Mouse (Mus musculus): Measurements from ENCODE around the gene Mst1r.

Mst1r gene

GRCm38 (mm10) chr9:107906252-107906966 lies at the start of gene Mst1r:
Gene Mst1r, plus strand, starts transcription at chr9:107906873.
- DNase-seq (ENCODE audit: inconsistent ontology term) = peak; percentile 53

- no peak for DNase-seq (ENCODE audit: inconsistent ontology term)
Observed at GRCm38 (mm10) chr9:107858343-107858742, 48.3 kb upstream of the Mst1r start.

- DNase-seq (ENCODE audit: inconsistent ontology term) = no peak
Observed at GRCm38 (mm10) chr9:107864493-107864892, 42.2 kb upstream of the Mst1r start.

- no peak for DNase-seq (ENCODE audit: inconsistent ontology term)
Observed at GRCm38 (mm10) chr9:107866081-107866480, 40.6 kb upstream of the Mst1r start.

GRCm38 (mm10) chr9:107872350-107873098 lies 34.1 kb upstream of the Mst1r start:
- DNase-seq (ENCODE audit: inconsistent ontology term) = peak; percentile 96

- DNase-seq (ENCODE audit: inconsistent ontology term) = no peak
Observed at GRCm38 (mm10) chr9:107873137-107873536, 33.5 kb upstream of the Mst1r start, which contains the start of gene Rbm6. Gene Rbm6, minus strand, starts transcription at chr9:107873237.

- DNase-seq (ENCODE audit: inconsistent ontology term) = no peak
Observed at GRCm38 (mm10) chr9:107880411-107880810, 26.3 kb upstream of the Mst1r start.

GRCm38 (mm10) chr9:107887804-107888266 lies 18.8 kb upstream of the Mst1r start, which contains the start of gene Mon1a:
Gene Mon1a, plus strand, starts transcription at chr9:107888151.
- peak; percentile 89 for DNase-seq (ENCODE audit: inconsistent ontology term)

- DNase-seq (ENCODE audit: inconsistent ontology term) = peak; percentile 77
Observed at GRCm38 (mm10) chr9:107888267-107888850, 18.3 kb upstream of the Mst1r start.

- DNase-seq (ENCODE audit: inconsistent ontology term) = no peak
Observed at GRCm38 (mm10) chr9:107890260-107890659, 16.4 kb upstream of the Mst1r start.

- no peak for DNase-seq (ENCODE audit: inconsistent ontology term)
Observed at GRCm38 (mm10) chr9:107891023-107891422, 15.7 kb upstream of the Mst1r start.

- no peak for DNase-seq (ENCODE audit: inconsistent ontology term)
Observed at GRCm38 (mm10) chr9:107898563-107898962, 8.1 kb upstream of the Mst1r start.

- DNase-seq (ENCODE audit: inconsistent ontology term) = no peak
Observed at GRCm38 (mm10) chr9:107899855-107900254, 6.8 kb upstream of the Mst1r start.

GRCm38 (mm10) chr9:107900840-107901626 lies 5.6 kb upstream of the Mst1r start:
- DNase-seq (ENCODE audit: inconsistent ontology term) = peak; percentile 68

- DNase-seq (ENCODE audit: inconsistent ontology term) = no peak
Observed at GRCm38 (mm10) chr9:107901627-107901914, 5.1 kb upstream of the Mst1r start.

GRCm38 (mm10) chr9:107904726-107905125 lies 1.9 kb upstream of the Mst1r start:
- peak; percentile 71 for DNase-seq (ENCODE audit: inconsistent ontology term)

- no peak for DNase-seq (ENCODE audit: inconsistent ontology term)
Observed at GRCm38 (mm10) chr9:107906967-107907800, 511 bp downstream of the Mst1r start.

GRCm38 (mm10) chr9:107907801-107908120 lies 1.1 kb downstream of the Mst1r start:
- no peak for DNase-seq (ENCODE audit: inconsistent ontology term)

- DNase-seq (ENCODE audit: inconsistent ontology term) = no peak
Observed at GRCm38 (mm10) chr9:107908410-107909158, 1.9 kb downstream of the Mst1r start.

- no peak for DNase-seq (ENCODE audit: inconsistent ontology term)
Observed at GRCm38 (mm10) chr9:107910025-107910769, 3.5 kb downstream of the Mst1r start.
